Mouse (Mus musculus) spleen, adult 2 months (tissue): ENCODE measurements at regions not wholly inside any gene's neighbourhood (a gene's known extent, or its start where the extent isn't known, plus 50 kb on each side); places are given as distances from the start of the nearest gene placed in this dataset.
A peak's percentile ranks its signal among the peaks of the same experiment; 100 is the strongest.

Experiments
- DNase-seq, 2 experiments: peaks; one replicate each; pipeline versions ENCODE4 v3.0.0 to v3.0.0-alpha.2; 2012 to 2021; ENCODE audit warnings: low spot score in 2 of 2, low read depth in 1 of 2
- H3K27ac ChIP-seq: fragments of 200-500 bp; 2 replicates; pipeline ENCODE4 v1.5.1; 2012; ENCODE audit warnings: low read length, inconsistent platforms; ENCODE audit not compliant: insufficient read depth
- H3K27me3 ChIP-seq: fragments of 200-500 bp; 2 replicates; pipeline ENCODE4 v1.6.1; 2012; ENCODE audit warnings: mild to moderate bottlenecking, moderate library complexity, low read length, inconsistent platforms; ENCODE audit not compliant: control insufficient read depth, insufficient read depth
- H3K36me3 ChIP-seq: fragments of 200-500 bp; 2 replicates; pipeline ENCODE4 v1.6.1; 2012; ENCODE audit warnings: mild to moderate bottlenecking, low read length, inconsistent platforms; ENCODE audit not compliant: control insufficient read depth, insufficient read depth
- H3K4me1 ChIP-seq: fragments of 200-500 bp; 2 replicates; pipeline ENCODE4 v1.6.1; 2011; ENCODE audit warnings: inconsistent platforms; ENCODE audit not compliant: control insufficient read depth, insufficient read depth, insufficient read length
- H3K4me3 ChIP-seq: fragments of 200-500 bp; 2 replicates; pipeline ENCODE4 v1.5.1; 2011; ENCODE audit warnings: mild to moderate bottlenecking, inconsistent platforms; ENCODE audit not compliant: insufficient read depth, insufficient read length; ENCODE audit errors: extremely low read depth
- CTCF ChIP-seq: fragments of 200-500 bp; IDR thresholded peaks from 2 replicates; pipeline ENCODE4 v1.5.1; 2011; ENCODE audit warnings: mild to moderate bottlenecking, inconsistent platforms; ENCODE audit not compliant: insufficient read depth, insufficient read length, insufficient replicate concordance; ENCODE audit errors: extremely low read depth
- POLR2A ChIP-seq: fragments of 200-500 bp; IDR thresholded peaks from 2 replicates; pipeline ENCODE4 v1.6.1; 2011; ENCODE audit warnings: low read depth, low read length, inconsistent platforms
- WGBS: fragments of 180-500 bp; shearing (Covaris S2); methylation state at CpG from one replicate; pipeline ENCODE4 v1.1.7; 2018; 5-methylcytosine and 5-hydroxymethylcytosine counted together

- Histone ChIP-seq H3K27me3 (no peaks in the 10 kb centered on the region), H3K36me3 (no peaks in the 10 kb centered on the region), H3K4me3 (no peak overlapping the region), H3K4me1 (no peaks in the 10 kb centered on the region), H3K27ac (no peak overlapping the region)
- WGBS, result 83% methylated on average over 4 of the region's 4 CpGs
- no peak for TF ChIP-seq CTCF
- TF ChIP-seq POLR2A, result no peak
- DNase-seq, result no peak
Measured at GRCm38 (mm10) chr8:79502062-79502461, 102.7 kb upstream of the Smad1 start.

GRCm38 (mm10) chr8:79501238-79501637 is 101.9 kb upstream of the Smad1 start:
- no peak for TF ChIP-seq POLR2A
- Histone ChIP-seq H3K27ac (no peak overlapping the region), H3K27me3 (no peaks in the 10 kb centered on the region), H3K36me3 (no peaks in the 10 kb centered on the region), H3K4me1 (no peaks in the 10 kb centered on the region), H3K4me3 (no peak overlapping the region)
- DNase-seq, result no peak
- 84% methylated on average over 11 of the region's 11 CpGs for WGBS

- Histone ChIP-seq H3K36me3 (no peaks in the 10 kb centered on the region), H3K4me1 (no peaks in the 10 kb centered on the region), H3K27me3 (no peaks in the 10 kb centered on the region), H3K27ac (no peak overlapping the region), H3K4me3 (no peak overlapping the region)
- TF ChIP-seq POLR2A, result no peak
- TF ChIP-seq CTCF, result no peak
- WGBS, result 84% methylated on average over 2 of the region's 2 CpGs
- DNase-seq, result no peak
Measured at GRCm38 (mm10) chr8:79499258-79499657, 99.9 kb upstream of the Smad1 start.

- no peak overlapping the region for H3K27ac ChIP-seq
- no peaks in the 10 kb centered on the region for H3K36me3 ChIP-seq
- peak in 1 of 2 experiments; percentile 4 for DNase-seq
- TF ChIP-seq POLR2A (no peak), CTCF (no peak)
- WGBS, result 46% methylated on average over 2 of the region's 2 CpGs
- no peaks in the 10 kb centered on the region for H3K4me1 ChIP-seq
- no peaks in the 10 kb centered on the region for H3K27me3 ChIP-seq
- no peak overlapping the region for H3K4me3 ChIP-seq
Measured at GRCm38 (mm10) chr8:79498611-79499010, 99.3 kb upstream of the Smad1 start.

- no peak for DNase-seq
- WGBS, result 57% methylated on average over 10 of the region's 10 CpGs
- TF ChIP-seq CTCF, result no peak
- no peak for TF ChIP-seq POLR2A
- Histone ChIP-seq H3K27ac (no peak overlapping the region), H3K27me3 (no peaks in the 10 kb centered on the region), H3K4me1 (no peaks in the 10 kb centered on the region), H3K36me3 (no peaks in the 10 kb centered on the region), H3K4me3 (no peak overlapping the region)
Measured at GRCm38 (mm10) chr8:79491156-79491698, 91.9 kb upstream of the Smad1 start.

- Histone ChIP-seq H3K27me3 (no peaks in the 10 kb centered on the region), H3K4me3 (no peak overlapping the region), H3K36me3 (no peaks in the 10 kb centered on the region), H3K4me1 (no peaks in the 10 kb centered on the region), H3K27ac (no peak overlapping the region)
- 76% methylated on average over 4 of the region's 4 CpGs for WGBS
- DNase-seq, result no peak
- no peak for TF ChIP-seq CTCF
- TF ChIP-seq POLR2A, result no peak
Measured at GRCm38 (mm10) chr8:79490739-79491138, 91.4 kb upstream of the Smad1 start.

GRCm38 (mm10) chr8:79488861-79489260 is 89.5 kb upstream of the Smad1 start:
- TF ChIP-seq CTCF (no peak), POLR2A (no peak)
- H3K4me1 ChIP-seq, result no peaks in the 10 kb centered on the region
- no peak overlapping the region for H3K27ac ChIP-seq
- H3K36me3 ChIP-seq, result no peaks in the 10 kb centered on the region
- H3K4me3 ChIP-seq, result no peak overlapping the region
- 71% methylated on average over 2 of the region's 2 CpGs for WGBS
- no peaks in the 10 kb centered on the region for H3K27me3 ChIP-seq
- DNase-seq, result peak in 1 of 2 experiments; percentile 18
